Mouse (Mus musculus) layer of hippocampus, adult 9-10 months (tissue): ENCODE data around the gene Fcrl5.
"Not testable (repeated sequence)": the region's sequence is repeated elsewhere in the genome, so short reads cannot be mapped to it uniquely, and the experiment has no call there.

Experiments
- DNase-seq: peaks from one replicate; pipeline ENCODE4 v3.0.0; 2022; ENCODE audit warnings: low spot score

Fcrl5 gene

GRCm38 (mm10) chr3:87435479-87435878 lies at the start of gene Fcrl5:
TSS of gene Fcrl5 (plus strand) at chr3:87435773.
- no peak for DNase-seq

DNA sequence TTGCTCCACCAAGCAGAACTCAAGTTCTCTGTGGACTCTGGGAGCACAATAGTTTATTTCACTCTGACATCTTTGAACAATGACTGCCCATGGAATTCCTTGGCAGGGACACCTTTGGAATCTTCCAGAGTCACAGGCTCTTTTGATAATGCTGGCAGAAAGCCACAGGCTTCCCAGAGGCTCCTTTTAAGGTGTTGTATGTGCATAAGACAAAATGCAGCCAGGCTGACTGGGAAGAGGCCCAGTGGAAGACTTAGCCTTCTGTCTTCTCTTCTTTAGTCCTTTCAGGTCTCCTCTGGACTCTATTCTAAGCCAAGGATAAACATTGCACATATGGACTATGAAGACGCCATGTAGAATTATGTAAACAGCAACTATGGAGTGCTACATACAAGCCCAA lies 44.6 kb upstream of the Fcrl5 start:
- no peak for DNase-seq

- no peak for DNase-seq
Observed at GRCm38 (mm10) chr3:87398809-87399208, 36.8 kb upstream of the Fcrl5 start.

GRCm38 (mm10) chr3:87399906-87400305 lies 35.7 kb upstream of the Fcrl5 start:
- DNase-seq = no peak

- DNase-seq = no peak
Observed at GRCm38 (mm10) chr3:87401321-87401720, 34.3 kb upstream of the Fcrl5 start.

GRCm38 (mm10) chr3:87408171-87408570 lies 27.4 kb upstream of the Fcrl5 start:
- no peak for DNase-seq

DNA sequence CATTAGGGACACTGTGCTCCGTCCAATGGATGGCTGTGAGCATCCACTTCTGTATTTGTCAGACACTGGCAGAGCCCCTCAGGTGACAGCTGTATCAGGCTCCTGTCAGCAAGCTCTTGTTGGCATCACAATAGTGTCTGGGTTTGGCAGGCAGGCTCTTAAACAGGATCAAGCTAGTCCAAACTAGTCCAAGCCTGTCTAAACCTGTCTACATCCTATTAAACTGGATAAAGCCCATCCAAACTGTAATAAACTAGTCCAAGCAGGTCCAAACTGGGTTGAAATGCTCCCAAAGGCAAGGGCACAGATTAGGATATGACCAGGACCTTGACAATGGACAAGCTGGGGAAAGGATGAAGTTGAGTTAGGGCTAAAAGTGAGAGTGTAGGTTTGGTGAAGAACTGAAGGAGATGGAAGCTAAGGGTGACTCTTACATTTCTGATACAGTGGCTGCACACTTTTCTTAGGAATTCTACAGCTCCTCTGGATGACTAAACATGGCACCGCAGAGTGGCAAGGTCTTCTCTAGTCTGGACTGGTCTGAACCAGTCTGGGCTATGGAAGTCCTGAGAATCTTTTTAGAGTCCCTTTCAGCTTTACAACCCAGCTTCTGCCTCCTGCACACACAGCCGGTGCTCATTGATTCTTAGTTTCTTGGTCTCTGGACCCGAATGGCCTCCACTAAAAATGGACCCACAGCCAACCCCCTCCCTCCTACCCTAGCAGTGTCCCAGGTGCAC lies 26.2 kb upstream of the Fcrl5 start:
- no peak for DNase-seq

- no peak for DNase-seq
Observed at GRCm38 (mm10) chr3:87410605-87411004, 25.0 kb upstream of the Fcrl5 start.

GRCm38 (mm10) chr3:87411150-87411549 lies 24.4 kb upstream of the Fcrl5 start:
- no peak for DNase-seq

DNA sequence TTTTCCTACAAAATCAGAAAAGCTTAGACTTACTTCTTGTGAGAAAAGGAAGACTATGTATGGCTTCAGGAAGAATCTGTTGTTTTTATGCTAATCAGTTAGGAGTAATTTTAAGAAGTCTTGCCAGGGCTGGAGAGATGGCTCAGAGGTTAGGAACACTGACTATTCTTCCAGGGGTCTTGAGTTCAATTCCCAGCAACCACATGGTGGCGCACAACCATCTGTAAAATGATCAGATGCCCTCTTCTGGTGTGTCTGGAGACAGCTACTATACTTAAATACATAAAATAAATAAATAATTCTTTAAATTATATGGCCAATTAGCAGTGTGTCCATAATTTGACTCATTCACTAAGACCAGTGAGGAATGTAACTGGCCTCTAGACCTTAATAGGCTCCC lies 14.9 kb upstream of the Fcrl5 start:
- DNase-seq = no peak

- no peak for DNase-seq
Observed at GRCm38 (mm10) chr3:87422386-87422910, 13.1 kb upstream of the Fcrl5 start.

- DNase-seq = no peak
Observed at GRCm38 (mm10) chr3:87440586-87440985, 5.0 kb downstream of the Fcrl5 start.

- no peak for DNase-seq
Observed at GRCm38 (mm10) chr3:87443968-87444367, 8.4 kb downstream of the Fcrl5 start.

DNA sequence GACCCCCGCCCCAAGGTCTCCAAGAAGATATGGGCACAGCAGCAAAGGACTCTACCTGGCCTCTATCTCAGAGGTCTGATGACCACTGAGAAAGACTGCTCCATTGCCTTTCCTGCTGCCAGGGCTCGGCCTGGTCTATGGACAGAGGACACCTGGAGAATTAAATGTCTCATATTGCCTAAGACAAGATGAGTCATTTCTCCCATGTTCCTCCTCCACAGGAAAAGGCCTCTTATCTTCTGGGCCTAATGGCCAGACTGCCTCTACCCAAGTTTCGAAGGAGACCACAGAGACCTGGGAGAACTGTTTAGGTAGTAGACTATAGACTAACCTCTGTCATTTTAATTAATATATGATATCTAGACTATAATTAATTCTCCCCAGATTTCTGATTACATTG lies 29.9 kb downstream of the Fcrl5 start:
- DNase-seq = no peak

DNA sequence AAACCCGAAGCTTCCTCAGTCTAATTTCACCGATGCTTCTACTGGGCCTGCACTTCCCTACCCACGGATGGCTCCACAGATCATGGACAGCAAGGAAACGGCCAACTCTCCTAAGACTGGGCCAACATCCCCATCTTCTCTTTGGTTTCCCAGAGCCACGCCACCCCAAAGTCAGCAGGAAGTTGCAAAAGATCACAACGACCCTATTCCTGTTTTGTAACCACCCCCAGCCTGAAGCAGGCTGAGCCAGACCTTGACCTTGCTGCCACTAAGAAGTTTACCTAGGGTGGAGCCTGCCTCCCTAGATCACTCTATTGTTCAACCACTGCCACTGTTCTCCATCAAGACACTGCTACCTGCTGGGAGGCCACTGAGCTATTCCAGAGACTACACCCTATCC lies 31.4 kb downstream of the Fcrl5 start:
- DNase-seq = no peak

DNA sequence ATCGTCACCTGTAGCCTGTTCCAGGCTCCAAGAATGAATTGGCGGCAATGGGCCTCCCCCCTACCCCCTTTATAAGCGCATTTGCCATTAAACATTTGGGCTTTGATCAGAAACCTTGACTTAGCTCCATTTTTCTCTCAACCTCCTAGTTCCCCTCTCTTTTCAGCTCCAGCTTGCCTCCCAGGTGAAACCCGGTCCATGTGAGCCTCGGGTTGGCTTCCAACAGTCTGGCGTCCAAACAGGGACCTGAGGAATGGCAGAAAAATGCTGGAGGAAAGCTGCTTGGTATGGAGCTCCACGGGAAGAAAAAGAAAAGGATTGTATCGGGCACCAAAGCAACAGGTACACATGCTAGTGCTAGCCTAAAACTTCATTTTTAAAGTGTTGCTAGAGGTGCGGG lies 31.8 kb downstream of the Fcrl5 start:
- no peak for DNase-seq

DNA sequence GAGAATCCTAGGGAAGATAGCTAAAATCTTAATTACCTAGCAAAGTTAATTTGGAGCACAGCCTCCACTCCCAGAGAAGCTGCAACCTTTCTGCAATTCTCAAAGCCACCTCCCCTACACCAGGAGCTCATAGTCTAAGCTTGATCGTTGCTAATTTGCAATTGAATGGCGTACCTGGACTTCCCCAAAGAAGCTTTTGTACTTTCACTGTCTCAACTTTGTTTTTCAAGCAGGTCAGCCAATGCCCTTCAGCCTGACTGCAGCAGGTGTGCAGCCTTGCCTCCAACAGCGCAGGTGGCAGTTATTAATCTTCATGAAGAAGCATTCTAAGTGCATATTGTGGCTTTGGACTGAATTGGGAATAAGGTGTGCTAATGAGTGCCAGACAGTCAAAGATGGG lies 42.4 kb downstream of the Fcrl5 start:
- not testable (repeated sequence) for DNase-seq

DNA sequence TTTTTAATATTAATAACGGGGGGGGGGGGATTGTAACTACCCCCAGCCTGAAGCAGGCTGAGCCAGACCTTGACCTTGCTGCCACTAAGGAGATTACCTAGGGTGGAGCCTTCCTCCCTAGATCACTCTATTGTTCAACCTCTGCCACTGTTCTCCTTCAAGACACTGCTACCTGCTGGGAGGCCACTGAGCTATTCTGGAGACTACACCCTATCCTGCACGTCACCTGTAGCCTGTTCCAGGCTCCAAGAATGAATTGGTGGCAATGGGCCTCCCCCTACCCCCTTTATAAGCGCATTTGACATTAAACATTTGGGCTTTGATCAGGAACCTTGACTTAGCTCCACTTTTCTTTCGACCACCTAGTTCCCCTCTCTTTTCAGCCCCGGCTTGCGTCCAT lies 43.0 kb downstream of the Fcrl5 start:
- not testable (repeated sequence) for DNase-seq

- DNase-seq = not testable (repeated sequence)
Observed at GRCm38 (mm10) chr3:87479230-87479629, 43.7 kb downstream of the Fcrl5 start.

GRCm38 (mm10) chr3:87487392-87487791 lies 51.8 kb downstream of the Fcrl5 start:
- DNase-seq = no peak

- no peak for DNase-seq
Observed at GRCm38 (mm10) chr3:87487911-87488310, 52.3 kb downstream of the Fcrl5 start.

DNA sequence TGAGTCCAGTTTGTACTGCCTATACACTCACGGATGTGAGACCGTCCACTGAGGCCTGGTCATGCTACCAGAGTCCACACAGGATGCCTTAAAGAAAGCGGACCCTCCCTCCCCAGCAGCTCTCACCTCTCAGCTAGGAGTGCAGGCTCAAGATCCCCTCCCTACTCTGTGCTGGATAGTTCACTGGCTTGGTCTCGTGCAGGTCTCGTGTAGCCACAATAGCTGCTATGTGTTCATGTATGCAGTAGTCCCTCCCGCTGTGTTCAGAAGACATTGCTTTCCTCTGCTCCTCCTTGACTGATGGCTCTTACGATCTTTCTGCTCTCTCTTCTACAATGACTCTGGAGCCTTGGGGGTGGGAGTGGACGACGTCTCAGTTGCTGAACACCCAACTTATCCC lies 62.7 kb downstream of the Fcrl5 start:
- no peak for DNase-seq

DNA sequence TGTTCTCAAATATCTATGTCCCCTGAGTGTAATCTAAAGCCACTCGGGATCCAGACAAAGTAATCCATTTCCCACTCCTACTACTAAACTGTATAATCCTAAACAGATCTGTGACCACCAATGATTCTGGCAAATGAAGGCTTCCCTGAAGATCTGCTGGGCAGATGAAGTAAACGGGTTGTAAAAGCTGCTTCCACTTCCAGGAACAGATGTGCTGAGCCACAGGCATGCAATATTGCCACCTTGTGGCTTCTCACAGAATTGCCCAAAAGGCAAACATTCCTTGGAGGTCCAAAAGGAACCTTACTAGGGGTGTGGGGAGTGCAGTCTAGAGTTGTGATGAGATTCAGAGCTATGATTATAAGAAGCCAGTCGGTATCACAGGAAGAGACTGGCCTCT lies 63.5 kb downstream of the Fcrl5 start:
- peak; percentile 68 for DNase-seq
